Mouse (Mus musculus) midbrain, embryonic 10.5 days (tissue): ENCODE measurements at regions not wholly inside any gene's neighbourhood (a gene's known extent, or its start where the extent isn't known, plus 50 kb on each side); places are given as distances from the start of the nearest gene placed in this dataset.

Experiments used
- DNase-seq: peaks from one replicate; pipeline ENCODE4 v3.0.0-alpha.2; 2017; ENCODE audit warnings: low spot score
- H3K27ac ChIP-seq: fragments of 300-500 bp; sonication (generic); replicated peaks from 2 replicates; pipeline ENCODE4 v1.5.1; 2016; ENCODE audit warnings: mild to moderate bottlenecking
- H3K27me3 ChIP-seq: fragments of 300-500 bp; sonication (generic); 2 replicates; pipeline ENCODE4 v1.6.1; 2016; ENCODE audit warnings: low read depth, mild to moderate bottlenecking; ENCODE audit not compliant: poor library complexity, severe bottlenecking
- H3K36me3 ChIP-seq: fragments of 300-500 bp; sonication (generic); 2 replicates; pipeline ENCODE4 v1.6.1; 2016; ENCODE audit warnings: mild to moderate bottlenecking, moderate library complexity
- H3K4me1 ChIP-seq: fragments of 300-500 bp; sonication (generic); 2 replicates; pipeline ENCODE4 v1.6.1; 2016
- H3K4me3 ChIP-seq: fragments of 300-500 bp; sonication (generic); 2 replicates; pipeline ENCODE4 v1.5.1; 2016; ENCODE audit warnings: mild to moderate bottlenecking, moderate library complexity
- H3K9me3 ChIP-seq: fragments of 300-500 bp; sonication (generic); replicated peaks from 2 replicates; pipeline ENCODE4 v1.6.1; 2016; ENCODE audit warnings: mild to moderate bottlenecking
- WGBS: fragments of 180-500 bp; shearing (Covaris S2); methylation state at CpG from one replicate; pipeline ENCODE4 v1.1.7; 2016; 5-methylcytosine and 5-hydroxymethylcytosine counted together

DNA sequence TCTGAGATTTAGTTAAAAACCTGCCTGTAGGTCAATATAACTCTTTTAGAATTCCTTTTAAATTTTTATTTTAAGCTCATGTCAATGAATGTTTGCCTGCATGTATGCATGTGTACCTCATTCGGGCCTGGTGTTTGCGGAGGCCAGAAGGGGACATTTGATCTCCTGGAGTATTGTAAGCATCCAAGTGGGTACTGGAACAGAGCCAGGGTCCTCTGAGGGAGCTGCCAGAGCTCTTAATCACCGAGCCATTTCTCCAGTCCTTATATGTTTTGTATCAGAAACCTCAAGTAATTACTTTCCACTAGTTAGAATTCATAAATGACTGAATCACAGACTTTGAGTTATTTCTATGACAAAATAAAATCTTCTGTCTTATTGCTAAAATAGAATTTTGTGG lies 152.0 kb downstream of the Cdca7 start:
- no peak for DNase-seq
- H3K4me1 ChIP-seq, result peaks cover 9% of the 10 kb centered on the region
- WGBS, result 92% methylated on average over 3 of the region's 3 CpGs
- H3K4me3 ChIP-seq, result no peak overlapping the region
- H3K27ac ChIP-seq, result no peak overlapping the region
- H3K9me3 ChIP-seq, result no peaks in the 10 kb centered on the region
- H3K27me3 ChIP-seq, result peaks cover 22% of the 10 kb centered on the region
- H3K36me3 ChIP-seq, result no peaks in the 10 kb centered on the region

- H3K9me3 ChIP-seq, result 0 out of 2 replicates have a peak, but pooled peaks cover 2% of the 10 kb centered on the region
- H3K4me3 ChIP-seq, result no peak overlapping the region
- H3K27me3 ChIP-seq, result peaks cover 19% of the 10 kb centered on the region
- no peak overlapping the region for H3K27ac ChIP-seq
- H3K36me3 ChIP-seq, result no peaks in the 10 kb centered on the region
- peaks cover 9% of the 10 kb centered on the region for H3K4me1 ChIP-seq
- WGBS, result 64% methylated on average over 16 of the region's 16 CpGs
- no peak for DNase-seq
Observed at GRCm38 (mm10) chr2:72628626-72629470, 152.9 kb downstream of the Cdca7 start.

DNA sequence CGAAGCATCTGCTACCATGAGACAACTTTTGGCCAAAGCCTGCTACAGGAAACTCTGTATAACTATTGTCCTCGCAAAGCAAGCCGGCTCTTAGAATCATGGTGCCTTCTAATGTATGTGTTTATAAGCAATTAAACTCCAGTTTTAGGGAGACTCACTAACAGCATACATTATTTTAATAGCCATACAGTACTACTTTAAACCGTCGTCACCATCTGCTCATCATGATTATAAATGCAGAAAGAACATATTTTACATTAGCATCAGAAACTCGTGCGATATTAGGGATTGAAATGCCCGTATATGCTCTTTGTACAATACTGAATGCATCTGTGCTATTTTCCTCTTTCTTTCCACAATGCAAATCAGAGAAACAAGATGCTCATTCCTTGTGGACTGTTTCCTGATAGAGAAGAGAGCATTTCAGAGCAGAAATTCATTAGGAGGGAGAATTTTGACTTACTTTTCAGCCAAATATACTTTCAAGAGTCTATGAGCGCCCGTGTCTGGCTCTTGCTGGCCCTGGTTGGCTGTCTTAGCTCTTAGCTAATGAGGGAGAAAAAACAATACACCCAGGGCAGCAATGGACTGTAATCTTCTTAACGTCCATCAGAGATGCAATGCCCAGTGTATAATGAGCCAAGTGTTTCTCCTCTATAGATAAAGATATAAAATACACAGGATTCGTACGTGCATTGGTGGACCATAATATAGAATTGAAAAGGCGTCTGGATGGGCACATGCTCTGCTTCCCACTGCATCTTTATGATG lies 153.9 kb downstream of the Cdca7 start:
- Histone ChIP-seq H3K9me3 (0 out of 2 replicates have a peak, but pooled peaks cover 6% of the 10 kb centered on the region), H3K27me3 (peaks cover 19% of the 10 kb centered on the region), H3K36me3 (no peaks in the 10 kb centered on the region), H3K4me1 (peaks cover 9% of the 10 kb centered on the region), H3K4me3 (no peak overlapping the region), H3K27ac (no peak overlapping the region)
- no peak for DNase-seq
- 85% methylated on average over 14 of the region's 14 CpGs for WGBS

- peak; percentile 44 for DNase-seq
- Histone ChIP-seq H3K4me1 (peaks cover 30% of the 10 kb centered on the region), H3K27me3 (peaks cover 25% of the 10 kb centered on the region), H3K27ac (peak overlapping the region; percentile 69), H3K4me3 (no peak overlapping the region), H3K9me3 (0 out of 2 replicates have a peak, but pooled peaks cover 6% of the 10 kb centered on the region), H3K36me3 (no peaks in the 10 kb centered on the region)
- WGBS, result 42% methylated on average over 9 of the region's 9 CpGs
Observed at GRCm38 (mm10) chr2:72637881-72638620, 162.1 kb downstream of the Cdca7 start.

DNA sequence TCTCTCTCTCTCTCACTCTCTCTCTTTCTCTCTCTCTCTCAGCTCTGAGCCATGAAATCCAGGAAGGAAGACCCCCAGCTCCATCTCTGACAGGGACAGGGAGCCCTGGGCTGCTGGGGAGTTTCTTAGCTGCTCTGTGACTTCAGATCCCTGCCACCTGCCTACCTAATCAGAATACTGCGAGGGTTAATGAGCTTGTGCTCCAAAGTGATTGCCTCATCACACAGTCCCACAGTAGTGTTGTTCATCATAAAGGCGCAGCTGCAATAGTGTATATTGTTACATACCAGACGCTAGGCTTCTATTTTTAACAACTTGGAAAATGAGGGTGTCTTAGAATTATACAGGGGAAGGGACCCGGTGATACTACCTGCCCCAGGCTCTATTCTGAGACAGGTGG lies 163.1 kb downstream of the Cdca7 start:
- no peaks in the 10 kb centered on the region for H3K36me3 ChIP-seq
- H3K27ac ChIP-seq, result peak overlapping the region; percentile 69; the same call in 1 of the 2 replicates
- H3K27me3 ChIP-seq, result peaks cover 25% of the 10 kb centered on the region
- H3K4me1 ChIP-seq, result peaks cover 30% of the 10 kb centered on the region
- 0 out of 2 replicates have a peak, but pooled peaks cover 2% of the 10 kb centered on the region for H3K9me3 ChIP-seq
- no peak for DNase-seq
- whole genome bisulfite sequencing, result 68% methylated on average over 4 of the region's 4 CpGs
- H3K4me3 ChIP-seq, result no peak overlapping the region

GRCm38 (mm10) chr2:72641228-72641627 lies 165.3 kb downstream of the Cdca7 start:
- no peak for DNase-seq
- Histone ChIP-seq H3K4me3 (no peak overlapping the region), H3K4me1 (peaks cover 30% of the 10 kb centered on the region), H3K36me3 (no peaks in the 10 kb centered on the region), H3K27ac (no peak overlapping the region), H3K9me3 (no peaks in the 10 kb centered on the region), H3K27me3 (peaks cover 18% of the 10 kb centered on the region)

GRCm38 (mm10) chr2:72644151-72644843 lies 168.3 kb downstream of the Cdca7 start:
- Histone ChIP-seq H3K4me3 (no peak overlapping the region), H3K36me3 (no peaks in the 10 kb centered on the region), H3K9me3 (no peaks in the 10 kb centered on the region), H3K4me1 (peaks cover 12% of the 10 kb centered on the region; the same call in 1 of the 2 replicates), H3K27me3 (peaks cover 9% of the 10 kb centered on the region; the same call in 1 of the 2 replicates), H3K27ac (no peak overlapping the region)
- WGBS, result 85% methylated on average over 10 of the region's 10 CpGs
- no peak for DNase-seq

- Histone ChIP-seq H3K27ac (no peak overlapping the region), H3K27me3 (peaks cover 2% of the 10 kb centered on the region; the same call in 1 of the 2 replicates), H3K4me3 (no peak overlapping the region), H3K9me3 (no peaks in the 10 kb centered on the region), H3K36me3 (no peaks in the 10 kb centered on the region), H3K4me1 (peaks cover 9% of the 10 kb centered on the region; the same call in 1 of the 2 replicates)
- DNase-seq, result no peak
- WGBS, result 73% methylated on average over 5 of the region's 5 CpGs
Observed at GRCm38 (mm10) chr2:72647642-72648041, 171.7 kb downstream of the Cdca7 start.

DNA sequence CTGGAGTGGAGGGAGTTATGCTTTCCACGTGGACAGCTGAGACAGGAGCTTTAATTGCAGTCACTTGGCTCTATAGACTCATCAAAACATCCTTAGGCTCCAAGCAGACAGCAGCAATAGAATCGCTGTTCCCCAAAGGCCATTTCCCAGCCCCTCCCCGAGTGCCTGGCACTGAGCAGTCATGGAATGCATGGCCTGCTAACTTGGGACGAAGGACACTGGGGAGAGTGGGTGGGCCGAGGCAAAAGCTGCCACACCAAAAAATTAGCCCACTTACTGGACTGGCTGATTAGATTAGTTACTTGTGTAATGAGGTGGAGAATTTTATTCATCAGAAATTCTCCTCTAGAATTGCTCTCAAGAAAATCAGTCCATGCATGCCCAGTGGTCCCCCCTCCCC lies 172.3 kb downstream of the Cdca7 start:
- WGBS, result 75% methylated on average over 5 of the region's 5 CpGs
- H3K27me3 ChIP-seq, result peaks cover 4% of the 10 kb centered on the region; the same call in 1 of the 2 replicates
- no peak overlapping the region for H3K4me3 ChIP-seq
- peaks cover 12% of the 10 kb centered on the region; the same call in 1 of the 2 replicates for H3K4me1 ChIP-seq
- H3K27ac ChIP-seq, result no peak overlapping the region
- H3K9me3 ChIP-seq, result no peaks in the 10 kb centered on the region
- no peaks in the 10 kb centered on the region for H3K36me3 ChIP-seq
- DNase-seq, result no peak

DNA sequence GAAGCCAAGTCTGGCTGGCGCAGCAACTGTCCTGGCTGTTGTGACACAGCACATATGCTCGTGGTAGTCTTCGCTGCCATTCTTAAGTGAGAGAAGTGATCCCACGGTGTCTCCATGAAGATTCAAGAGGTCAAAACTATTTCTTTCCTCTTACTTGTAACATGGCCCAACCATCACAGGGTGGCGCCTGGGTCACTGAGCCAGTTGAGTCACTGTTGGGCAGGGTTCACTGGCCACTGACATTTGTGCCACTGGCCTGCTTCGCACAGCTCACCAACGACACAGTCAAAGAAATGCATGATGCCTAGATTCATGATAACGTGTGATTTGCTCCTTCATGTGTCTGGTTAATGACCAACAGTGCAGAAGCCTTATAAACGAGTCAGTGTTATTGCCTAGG lies 179.9 kb downstream of the Cdca7 start:
- Histone ChIP-seq H3K4me1 (0 out of 2 replicates have a peak, but pooled peaks cover 3% of the 10 kb centered on the region), H3K27ac (no peak overlapping the region), H3K4me3 (no peak overlapping the region), H3K27me3 (peaks cover 9% of the 10 kb centered on the region), H3K9me3 (no peaks in the 10 kb centered on the region), H3K36me3 (no peaks in the 10 kb centered on the region)
- 76% methylated on average over 9 of the region's 9 CpGs for WGBS
- DNase-seq, result no peak

GRCm38 (mm10) chr2:72657101-72657920 lies 181.4 kb downstream of the Cdca7 start:
- Histone ChIP-seq H3K9me3 (no peaks in the 10 kb centered on the region), H3K36me3 (no peaks in the 10 kb centered on the region), H3K4me3 (no peak overlapping the region), H3K27me3 (peaks cover 9% of the 10 kb centered on the region), H3K4me1 (0 out of 2 replicates have a peak, but pooled peaks cover 3% of the 10 kb centered on the region), H3K27ac (no peak overlapping the region)
- DNase-seq, result no peak
- WGBS, result 80% methylated on average over 10 of the region's 10 CpGs
